Mouse (Mus musculus): ENCODE results near the gene Afg1l.

The Afg1l gene

GRCm38 (mm10) chr10:42347986-42348385 is 130.4 kb downstream of the Afg1l start:
- DNase-seq, result no peak

DNA sequence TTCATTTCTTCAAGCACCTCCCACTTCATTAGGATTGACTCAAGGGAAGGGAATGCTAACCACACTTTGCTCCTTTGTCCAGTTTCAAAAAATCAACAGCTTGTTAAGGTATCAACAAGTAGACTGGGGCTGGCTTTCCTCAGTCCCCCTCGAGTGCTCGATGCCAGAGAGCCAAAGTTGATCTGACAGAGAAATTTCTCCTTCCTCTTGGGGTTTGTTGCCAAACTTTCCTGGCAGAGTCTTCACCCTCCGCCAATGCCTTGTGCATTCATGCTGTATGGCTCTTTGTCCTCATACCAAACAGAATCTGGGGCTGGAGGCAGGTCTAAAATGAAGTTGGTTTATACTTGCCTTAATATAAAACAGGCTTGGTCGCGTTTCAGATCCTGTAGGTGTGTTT is 131.2 kb downstream of the Afg1l start:
- no peak for DNase-seq

GRCm38 (mm10) chr10:42346179-42346877 is 132.0 kb downstream of the Afg1l start:
- no peak for DNase-seq

DNA sequence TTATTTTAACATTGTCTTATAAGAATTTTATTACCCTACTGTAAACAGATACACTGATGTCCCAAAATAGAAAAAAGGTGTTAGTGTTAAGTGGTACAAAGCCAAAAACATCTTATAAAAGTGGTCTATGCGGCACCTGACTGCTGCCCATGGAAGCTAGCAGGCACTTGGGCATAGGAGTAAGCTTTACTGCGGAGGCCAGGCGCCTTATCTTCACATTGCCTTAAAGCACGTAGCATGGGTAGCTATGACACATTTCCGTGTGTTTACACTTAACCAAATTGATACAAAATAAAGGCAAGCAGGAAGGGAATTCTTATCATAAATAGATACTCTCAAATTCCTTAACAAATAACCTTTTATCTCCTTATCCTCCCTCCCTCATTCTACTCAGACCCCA is 135.7 kb downstream of the Afg1l start:
- DNase-seq, result no peak

DNA sequence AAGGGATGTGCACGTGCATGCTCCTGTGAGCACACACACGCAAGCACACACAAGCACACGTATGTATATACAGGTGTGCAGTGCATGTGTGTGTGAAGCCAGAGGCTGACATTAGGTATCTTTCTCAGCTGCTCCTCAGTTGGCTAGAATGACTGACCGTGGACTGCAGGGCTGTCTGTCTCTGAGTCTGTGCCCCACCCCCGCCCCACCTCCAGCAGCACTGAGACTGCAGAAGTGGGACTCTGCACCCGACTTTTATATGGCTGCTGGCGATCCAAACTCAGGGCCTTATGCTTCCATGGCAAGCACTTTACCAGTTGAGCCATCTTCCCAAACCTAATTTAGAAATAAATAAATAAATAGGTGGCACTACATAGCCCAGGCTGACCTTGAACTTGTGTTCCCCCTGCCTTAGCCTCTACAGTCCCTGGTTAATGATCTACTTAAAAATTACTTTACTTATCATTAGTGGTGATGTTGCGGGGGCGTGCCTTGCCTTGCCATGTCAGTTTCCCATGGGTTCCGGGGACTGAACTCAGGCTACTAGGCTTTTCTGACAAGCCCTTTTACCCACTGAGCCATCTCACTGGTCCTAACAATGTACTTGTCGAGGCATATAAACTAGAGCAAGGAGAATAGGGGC is 136.4 kb downstream of the Afg1l start:
- no peak for DNase-seq

DNA sequence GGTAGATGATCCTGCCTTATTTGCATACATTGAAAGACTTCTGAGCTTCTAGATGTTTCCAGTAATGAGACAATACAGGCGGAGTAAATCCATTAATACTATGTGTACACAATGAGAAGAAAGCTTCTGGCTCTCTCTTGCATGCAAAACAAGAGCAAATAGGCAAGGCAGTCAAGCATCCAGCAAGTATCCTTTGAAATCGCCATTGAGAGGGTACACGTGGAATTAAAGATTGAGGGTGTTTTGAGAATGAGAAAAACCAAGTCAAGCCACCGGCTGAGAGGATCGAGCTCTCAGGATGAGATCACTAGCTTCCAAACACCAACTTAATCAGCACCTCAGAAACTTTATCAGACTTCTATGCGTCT is 138.0 kb downstream of the Afg1l start:
- no peak for DNase-seq

- DNase-seq, result no peak
Measured at GRCm38 (mm10) chr10:42339773-42340425, 138.5 kb downstream of the Afg1l start.

- DNase-seq, result no peak
Measured at GRCm38 (mm10) chr10:42338456-42338855, 139.9 kb downstream of the Afg1l start.

DNA sequence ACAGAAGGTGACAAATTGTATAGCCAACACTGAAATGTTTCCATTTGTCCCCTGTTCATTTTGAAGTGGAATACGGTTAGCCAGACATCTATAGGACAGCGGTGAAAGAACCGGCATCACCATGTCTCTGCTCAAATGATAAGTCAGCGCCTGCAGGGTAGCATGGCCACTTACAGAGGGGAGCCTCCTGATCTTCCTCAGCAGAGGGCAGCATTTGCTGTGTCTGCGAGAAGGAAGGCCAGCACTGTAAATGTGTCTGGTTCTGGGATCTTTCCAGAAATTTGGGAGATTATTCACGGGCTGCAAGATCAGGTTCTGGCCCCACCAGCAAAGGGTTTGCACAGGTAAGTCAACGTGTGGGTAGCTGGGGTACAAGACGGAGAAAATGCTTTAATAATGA is 150.8 kb downstream of the Afg1l start:
- DNase-seq, result peak; percentile 33

- DNase-seq, result no peak
Measured at GRCm38 (mm10) chr10:42325305-42325704, 153.1 kb downstream of the Afg1l start.

- no peak for DNase-seq
Measured at GRCm38 (mm10) chr10:42323978-42324377, 154.4 kb downstream of the Afg1l start.

DNA sequence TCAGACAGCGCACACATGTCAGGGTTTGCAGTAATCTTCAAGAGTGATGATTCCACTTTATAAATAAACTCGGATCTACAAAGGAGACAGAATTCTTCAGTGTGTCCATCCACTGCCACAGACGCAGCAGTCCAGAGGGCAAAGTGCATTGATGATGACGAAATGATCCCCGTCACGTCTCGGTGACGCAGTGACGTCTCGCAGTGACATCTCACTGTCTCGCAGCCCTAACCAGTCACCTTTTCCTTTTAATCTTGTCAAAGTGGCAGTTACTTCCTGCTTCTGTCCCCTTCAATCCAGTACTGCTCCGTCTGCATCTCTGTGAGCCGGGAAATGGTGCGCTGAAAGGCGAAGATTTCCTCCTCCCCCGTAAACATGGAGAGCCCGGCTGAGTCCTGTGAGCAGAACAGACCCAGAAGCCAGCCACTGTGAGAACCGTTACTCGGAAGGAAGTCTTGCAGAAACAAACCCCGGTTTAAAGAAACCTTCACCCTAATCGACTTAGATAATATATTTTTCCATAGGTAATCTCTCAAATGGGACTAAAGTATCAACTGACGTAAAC is 165.1 kb downstream of the Afg1l start:
- no peak for DNase-seq

DNA sequence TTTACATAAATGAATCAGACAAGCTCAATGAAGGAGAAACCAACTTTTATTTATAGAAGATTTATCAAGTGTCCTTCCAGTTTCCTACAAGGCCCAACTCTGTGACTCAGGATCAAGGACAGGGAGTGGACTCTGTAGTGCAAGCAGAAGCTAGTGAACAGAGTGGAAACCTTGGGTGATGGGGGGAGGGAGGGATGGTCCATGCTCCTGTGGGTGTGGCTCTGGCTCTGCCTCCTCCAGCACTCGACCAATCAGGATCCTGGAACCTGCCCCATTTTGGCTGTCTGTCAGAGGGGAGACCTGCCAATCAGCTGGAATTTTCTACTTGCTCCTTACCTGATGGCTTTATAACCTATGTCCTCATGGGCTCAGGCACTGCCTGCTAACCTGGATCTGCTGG is 165.8 kb downstream of the Afg1l start:
- DNase-seq, result no peak

DNA sequence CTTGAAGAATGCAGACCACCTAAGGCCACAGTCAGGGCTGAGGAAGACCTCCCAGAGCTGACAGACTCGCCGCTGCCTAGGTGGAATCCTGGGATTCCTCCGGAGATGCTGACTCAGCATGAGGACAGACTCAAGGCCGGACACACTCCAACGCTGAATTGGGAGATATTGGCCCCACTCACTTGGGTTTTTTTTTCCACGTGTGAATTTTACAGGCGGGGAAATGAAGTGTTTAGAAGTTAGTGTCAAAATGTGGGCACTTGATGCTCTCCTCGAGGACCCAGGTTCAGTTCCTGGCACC is 169.7 kb downstream of the Afg1l start:
- DNase-seq, result no peak

DNA sequence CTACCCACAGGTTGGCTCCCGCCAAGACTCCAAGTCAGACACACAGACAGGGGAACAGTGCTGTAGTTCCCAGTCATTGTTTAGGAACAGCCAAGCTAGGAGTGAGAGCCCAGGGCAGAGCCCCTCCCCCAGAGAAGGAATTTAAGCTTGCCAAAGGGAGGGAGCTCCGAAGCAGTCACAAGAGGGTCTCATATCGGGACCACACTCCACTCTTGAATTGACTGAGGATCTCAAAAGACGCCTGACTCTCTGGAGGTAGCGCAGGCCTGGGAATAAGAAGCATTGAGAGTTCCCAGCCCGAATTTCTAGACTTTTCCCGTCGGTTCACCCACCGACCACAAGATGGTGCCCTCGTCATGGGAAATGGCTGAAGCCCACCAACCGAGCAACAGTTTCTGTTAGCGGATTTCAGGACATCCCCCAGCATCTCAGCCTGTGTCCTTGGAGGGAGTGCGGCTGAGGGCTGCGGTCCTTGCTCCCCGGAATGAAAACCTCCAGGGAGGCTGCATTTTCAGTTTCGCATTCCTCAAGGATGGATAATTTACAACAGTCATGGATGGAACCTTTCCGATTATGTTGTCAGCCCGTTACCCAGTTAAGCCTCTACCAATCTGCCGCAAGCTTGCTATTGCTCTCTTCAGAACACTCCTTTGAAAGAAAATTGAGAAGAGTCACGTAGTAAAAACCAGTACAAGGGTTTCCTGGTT is 170.2 kb downstream of the Afg1l start:
- peak; percentile 84 for DNase-seq

DNA sequence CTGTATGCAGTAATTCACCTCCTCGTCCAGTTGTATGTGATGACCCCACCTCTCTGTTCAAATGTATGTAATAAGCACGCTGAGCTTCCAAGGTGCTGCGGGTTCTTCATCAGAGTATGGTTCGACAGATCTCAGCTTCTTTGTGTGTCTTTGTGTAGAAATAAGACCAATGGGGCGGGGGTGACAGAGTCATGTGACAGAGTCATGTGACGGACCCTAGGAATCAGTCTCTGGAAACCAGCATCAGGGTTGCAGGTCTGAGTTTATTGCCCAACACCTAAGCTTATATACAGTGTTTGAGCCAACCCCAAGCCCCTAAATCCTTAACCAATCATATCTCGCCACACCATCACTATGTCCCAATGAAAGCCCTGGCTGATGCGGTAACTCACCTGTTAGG is 171.9 kb downstream of the Afg1l start:
- DNase-seq, result no peak

GRCm38 (mm10) chr10:42300805-42301204 is 177.6 kb downstream of the Afg1l start:
- no peak for DNase-seq

DNA sequence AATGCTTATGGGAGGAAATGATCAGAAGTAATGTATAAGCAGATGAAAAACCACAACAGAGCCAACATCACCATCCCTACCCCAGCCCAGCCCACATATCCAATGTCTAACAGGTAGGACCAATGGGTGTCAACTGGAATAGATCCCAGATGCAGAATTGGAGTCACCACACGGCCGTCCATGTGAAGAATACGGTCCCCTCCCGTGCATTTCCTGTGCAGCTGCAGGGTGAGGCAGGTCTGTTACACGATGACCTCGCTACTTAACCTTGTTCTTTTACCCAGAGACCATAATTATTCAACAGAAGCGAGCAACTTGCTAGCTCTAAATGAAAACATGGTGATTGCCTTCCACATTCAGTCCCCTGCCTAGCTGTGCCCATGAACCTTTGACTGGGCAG is 178.4 kb downstream of the Afg1l start:
- peak; percentile 33 for DNase-seq

- no peak for DNase-seq
Measured at GRCm38 (mm10) chr10:42299426-42299825, 178.9 kb downstream of the Afg1l start.

GRCm38 (mm10) chr10:42297954-42298353 is 180.4 kb downstream of the Afg1l start:
- DNase-seq, result no peak

- no peak for DNase-seq
Measured at GRCm38 (mm10) chr10:42297109-42297508, 181.3 kb downstream of the Afg1l start.

DNA sequence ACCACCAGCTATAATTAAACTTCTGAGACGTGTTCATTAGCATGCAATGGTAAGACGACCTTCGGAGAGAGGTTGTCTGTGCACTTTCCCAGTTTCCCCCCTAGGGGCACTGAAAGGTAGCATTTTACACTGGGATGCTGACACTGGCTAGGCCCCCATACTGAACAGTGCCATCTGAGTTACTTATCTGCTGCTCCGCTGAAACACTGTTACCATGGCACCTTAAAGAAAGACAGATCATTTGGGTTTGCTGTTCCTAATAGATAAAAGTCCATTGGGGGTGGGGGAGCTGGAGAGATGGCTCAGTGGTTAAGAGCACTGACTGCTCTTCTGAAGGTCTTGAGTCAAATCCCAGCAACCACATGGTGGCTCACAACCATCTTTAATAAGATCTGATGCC is 181.8 kb downstream of the Afg1l start:
- DNase-seq, result no peak

DNA sequence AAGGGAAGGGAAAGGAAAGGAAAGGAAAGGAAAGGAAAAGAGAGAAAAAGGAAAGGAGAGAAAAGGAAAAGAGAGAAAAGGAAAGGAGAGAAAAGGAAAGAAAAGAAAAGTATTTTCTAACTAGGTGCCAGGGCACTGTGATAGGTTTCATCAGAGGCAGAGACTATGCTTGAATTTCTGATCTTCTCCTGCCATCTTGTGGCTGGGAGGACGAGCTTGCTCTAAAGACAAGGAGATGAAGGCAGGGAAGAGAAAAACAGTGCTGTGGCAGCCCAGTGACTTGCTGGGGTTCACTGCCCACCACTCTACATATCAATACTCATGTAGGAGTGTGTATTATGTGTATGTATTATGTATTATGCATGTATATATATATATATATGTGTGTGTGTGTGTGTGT is 183.3 kb downstream of the Afg1l start:
- DNase-seq, result no peak

GRCm38 (mm10) chr10:42294392-42294791 is 184.0 kb downstream of the Afg1l start:
- no peak for DNase-seq
